Mouse (Mus musculus) lung, embryonic 16.5 days (tissue): ENCODE measurements around the gene Psen2. TPM values are rescaled to one million over a fixed set of nuclear protein-coding genes. Genes with fewer than 3 reads are reported as not detected.
A peak's percentile ranks its signal among the peaks of the same experiment; 100 is the strongest.

Experiments used
- ATAC-seq: fragments of 200-750 bp; cut with Nextera tagmentation; 2 replicates; pipeline ENCODE4 v1.8.0; 2017; ENCODE audit warnings: low read depth, mild to moderate bottlenecking, moderate library complexity
- H3K27ac ChIP-seq: fragments of 300-500 bp; sonication (generic); 2 replicates; pipeline ENCODE4 v1.5.1; 2014; ENCODE audit warnings: mild to moderate bottlenecking, control low read depth, low read length
- H3K27me3 ChIP-seq: fragments of 300-500 bp; sonication (generic); 2 replicates; pipeline ENCODE4 v1.6.1; 2014; ENCODE audit warnings: low read depth, low read length, mixed read lengths; ENCODE audit not compliant: control insufficient read depth, insufficient read depth
- H3K36me3 ChIP-seq: fragments of 300-500 bp; sonication (generic); 2 replicates; pipeline ENCODE4 v1.6.1; 2014; ENCODE audit warnings: low read length; ENCODE audit not compliant: control insufficient read depth, insufficient read depth
- H3K4me1 ChIP-seq: fragments of 300-500 bp; sonication (generic); replicated peaks from 2 replicates; pipeline ENCODE4 v1.6.1; 2014; ENCODE audit warnings: low read length, mixed read lengths; ENCODE audit not compliant: control insufficient read depth, insufficient read depth
- H3K4me2 ChIP-seq: fragments of 300-500 bp; sonication (generic); 2 replicates; pipeline ENCODE4 v1.6.1; 2014; ENCODE audit warnings: low read depth, low read length, control low read depth
- H3K4me3 ChIP-seq: fragments of 300-500 bp; sonication (generic); 2 replicates; pipeline ENCODE4 v1.5.1; 2014; ENCODE audit warnings: mild to moderate bottlenecking, low read length, control low read depth
- H3K9ac ChIP-seq: fragments of 300-500 bp; sonication (generic); 2 replicates; pipeline ENCODE4 v1.6.1; 2014; ENCODE audit warnings: low read length, control low read depth
- H3K9me3 ChIP-seq: fragments of 300-500 bp; sonication (generic); 2 replicates; pipeline ENCODE4 v1.6.1; 2016; ENCODE audit warnings: low read length; ENCODE audit not compliant: control insufficient read depth
- WGBS: fragments of 180-500 bp; shearing (Covaris S2); extraction: QIAGEN DNeasy Blood & Tissue Kit; methylation state at CpG from one replicate; pipeline ENCODE4 v1.1.7; 2014; 5-methylcytosine and 5-hydroxymethylcytosine counted together
- polyA plus RNA-seq: library from polyadenylated mRNA; unstranded; fragments of >200 nt; fragmentation: Nextera tagmentation; extraction: Ambion mirVana; gene quantifications from 2 replicates; pipeline ENCODE4 v1.2.1, GENCODE M21; 2015

Psen2 gene
- polyA plus RNA-seq, 1 experiment from 2014 or later: 14.6 TPM

- Histone ChIP-seq H3K36me3 (no peaks in the 10 kb centered on the region), H3K4me2 (no peak overlapping the region), H3K27ac (no peak overlapping the region), H3K9me3 (no peaks in the 10 kb centered on the region), H3K4me1 (no peaks in the 10 kb centered on the region), H3K4me3 (no peak overlapping the region), H3K9ac (no peak overlapping the region), H3K27me3 (no peaks in the 10 kb centered on the region)
- WGBS: 63% methylated on average over 3 of the region's 3 CpGs
- no peak for ATAC-seq
Observed at GRCm38 (mm10) chr1:180231729-180232128, 31.5 kb downstream of the Psen2 start.

- Histone ChIP-seq H3K4me2 (no peak overlapping the region), H3K27ac (no peak overlapping the region), H3K9me3 (no peaks in the 10 kb centered on the region), H3K36me3 (no peaks in the 10 kb centered on the region), H3K4me1 (peaks cover 5% of the 10 kb centered on the region), H3K27me3 (no peaks in the 10 kb centered on the region), H3K4me3 (no peak overlapping the region), H3K9ac (no peak overlapping the region)
- WGBS: 26% methylated on average over 2 of the region's 2 CpGs
- no peak for ATAC-seq
Observed at GRCm38 (mm10) chr1:180230580-180230979, 32.7 kb downstream of the Psen2 start.

GRCm38 (mm10) chr1:180229906-180230305 lies 33.3 kb downstream of the Psen2 start:
- ATAC-seq: no peak
- no peaks in the 10 kb centered on the region for H3K27me3 ChIP-seq
- WGBS: 60% methylated on average over 7 of the region's 7 CpGs

GRCm38 (mm10) chr1:180228854-180229253 lies 34.4 kb downstream of the Psen2 start:
- no peak for ATAC-seq
- 68% methylated on average over 12 of the region's 12 CpGs for WGBS
- no peak overlapping the region for H3K9ac ChIP-seq

More at GRCm38 (mm10) chr1:180229906-180230305, 33.3 kb downstream of the Psen2 start:
- no peak overlapping the region for H3K4me2 ChIP-seq
- no peak overlapping the region for H3K4me3 ChIP-seq
- peaks cover 5% of the 10 kb centered on the region for H3K4me1 ChIP-seq
- no peaks in the 10 kb centered on the region for H3K9me3 ChIP-seq
- H3K9ac ChIP-seq: no peak overlapping the region
- H3K36me3 ChIP-seq: no peaks in the 10 kb centered on the region
- H3K27ac ChIP-seq: no peak overlapping the region

GRCm38 (mm10) chr1:180226766-180227165 lies 36.5 kb downstream of the Psen2 start:
- H3K9me3 ChIP-seq: no peaks in the 10 kb centered on the region
- H3K27ac ChIP-seq: peak overlapping the region; percentile 78
- H3K4me1 ChIP-seq: peaks cover 5% of the 10 kb centered on the region
- H3K4me2 ChIP-seq: peak overlapping the region; percentile 75; the same call in 1 of the 2 replicates
- no peak overlapping the region; the same call in 1 of the 2 replicates for H3K4me3 ChIP-seq
- H3K27me3 ChIP-seq: no peaks in the 10 kb centered on the region
- peak overlapping the region; percentile 55; the same call in 1 of the 2 replicates for H3K9ac ChIP-seq
- no peaks in the 10 kb centered on the region for H3K36me3 ChIP-seq
- WGBS: 73% methylated on average over 3 of the region's 3 CpGs
- ATAC-seq: no peak

More at GRCm38 (mm10) chr1:180228854-180229253, 34.4 kb downstream of the Psen2 start:
- Histone ChIP-seq H3K36me3 (no peaks in the 10 kb centered on the region), H3K27me3 (no peaks in the 10 kb centered on the region), H3K9me3 (no peaks in the 10 kb centered on the region), H3K4me2 (no peak overlapping the region), H3K4me1 (peaks cover 5% of the 10 kb centered on the region), H3K4me3 (no peak overlapping the region), H3K27ac (no peak overlapping the region)

GRCm38 (mm10) chr1:180226221-180226713 lies 37.0 kb downstream of the Psen2 start:
- Histone ChIP-seq H3K4me3 (peak overlapping the region; percentile 58), H3K9ac (peak overlapping the region; percentile 55), H3K4me2 (peak overlapping the region; percentile 75), H3K9me3 (no peaks in the 10 kb centered on the region), H3K27me3 (no peaks in the 10 kb centered on the region), H3K27ac (peak overlapping the region; percentile 78), H3K4me1 (peaks cover 5% of the 10 kb centered on the region), H3K36me3 (no peaks in the 10 kb centered on the region)
- WGBS: 4% methylated on average over 12 of the region's 12 CpGs
- ATAC-seq: peak; percentile 72

GRCm38 (mm10) chr1:180225500-180226220 lies 37.6 kb downstream of the Psen2 start:
- H3K27me3 ChIP-seq: no peaks in the 10 kb centered on the region
- H3K9me3 ChIP-seq: no peaks in the 10 kb centered on the region
- no peaks in the 10 kb centered on the region for H3K36me3 ChIP-seq
- peak overlapping the region; percentile 78 for H3K27ac ChIP-seq
- peak overlapping the region; percentile 58 for H3K4me3 ChIP-seq
- H3K4me1 ChIP-seq: peaks cover 5% of the 10 kb centered on the region
- ATAC-seq: peak; percentile 91
- H3K9ac ChIP-seq: peak overlapping the region; percentile 55
- WGBS: 12% methylated on average over 21 of the region's 21 CpGs
- H3K4me2 ChIP-seq: peak overlapping the region; percentile 75

- Histone ChIP-seq H3K4me2 (no peak overlapping the region), H3K9me3 (no peaks in the 10 kb centered on the region), H3K36me3 (no peaks in the 10 kb centered on the region), H3K9ac (no peak overlapping the region), H3K27me3 (no peaks in the 10 kb centered on the region), H3K4me3 (no peak overlapping the region), H3K27ac (no peak overlapping the region), H3K4me1 (peaks cover 5% of the 10 kb centered on the region)
- WGBS: 75% methylated on average over 1 of the region's 1 CpGs
- ATAC-seq: no peak
Observed at GRCm38 (mm10) chr1:180222007-180222406, 41.2 kb downstream of the Psen2 start.

- Histone ChIP-seq H3K9me3 (no peaks in the 10 kb centered on the region), H3K27me3 (no peaks in the 10 kb centered on the region), H3K4me1 (no peaks in the 10 kb centered on the region), H3K4me2 (no peak overlapping the region), H3K9ac (no peak overlapping the region), H3K4me3 (no peak overlapping the region), H3K27ac (no peak overlapping the region), H3K36me3 (no peaks in the 10 kb centered on the region)
- 85% methylated on average over 19 of the region's 19 CpGs for WGBS
- ATAC-seq: no peak
Observed at GRCm38 (mm10) chr1:180220791-180221542, 42.3 kb downstream of the Psen2 start.
